Mouse (Mus musculus) central nervous system, embryonic 11.5 days (tissue): ENCODE data around the gene Srp72. TPM values are rescaled to one million over a fixed set of nuclear protein-coding genes. Genes with fewer than 3 reads are reported as not detected.

Source experiments
- polyA plus RNA-seq: library from polyadenylated mRNA; depleted of rRNA; stranded (reverse); fragments of >200 nt; gene quantifications from 2 replicates; pipeline ENCODE4 v1.2.3, GENCODE M21; 2012; rRNA removed

Gene Srp72
- 76.8 and 95.7 TPM in 2 replicates for polyA plus RNA-seq

GRCm38 (mm10) chr5:76974554-76975285 lies at the start of gene Srp72:
TSS of gene Srp72 (plus strand) at chr5:76974683.

GRCm38 (mm10) chr5:76951106-76952027 lies 23.1 kb upstream of the Srp72 start, which contains the start of the genes Paics and Ppat:
TSS of gene Paics (plus strand) at chr5:76951307.
TSS of gene Ppat (minus strand) at chr5:76951578.

GRCm38 (mm10) chr5:77004051-77004821 lies 29.8 kb downstream of the Srp72 start, which contains the start of gene Arl9:
TSS of gene Arl9 (plus strand) at chr5:77004055.

GRCm38 (mm10) chr5:77015544-77016482 lies 41.3 kb downstream of the Srp72 start, which contains the start of gene Thegl:
TSS of gene Thegl (plus strand) at chr5:77016023.

Other genes starting within 250 kb of the Srp72 start
- 25.1 and 28.4 TPM in 2 replicates for gene Aasdh, start 69.2 kb upstream of the Srp72 start, polyA plus RNA-seq
- 214 and 259 TPM in 2 replicates for gene Paics, start 23.4 kb upstream of the Srp72 start, polyA plus RNA-seq
- 24.2 and 29.0 TPM in 2 replicates for gene Ppat, start 23.1 kb upstream of the Srp72 start, polyA plus RNA-seq
- 0.30 and 0.61 TPM in 2 replicates for gene Arl9, start 29.4 kb downstream of the Srp72 start, polyA plus RNA-seq
- 0.06 and 0.07 TPM in 2 replicates for gene Thegl, start 41.3 kb downstream of the Srp72 start, polyA plus RNA-seq
- gene Hopx, start 140.4 kb downstream of the Srp72 start, polyA plus RNA-seq: 5.5 and 11.3 TPM in 2 replicates
- gene Spink2, start 236.8 kb downstream of the Srp72 start, polyA plus RNA-seq: 0.38 and 1.3 TPM in 2 replicates